Mouse (Mus musculus) urinary bladder, adult 18-20 months (tissue): ENCODE data around the gene Vangl2.

Experiments
- DNase-seq, 2 experiments: peaks; one replicate each; pipeline ENCODE4 v3.0.0; 2022; ENCODE audit warnings: low spot score in 2 of 2, mixed read lengths in 2 of 2

Vangl2 gene

GRCm38 (mm10) chr1:172028394-172029275 is at the start of gene Vangl2:
Gene Vangl2 (minus strand): TSS chr1:172028444.
- no peak for DNase-seq

GRCm38 (mm10) chr1:172077981-172078380 is 49.7 kb upstream of the Vangl2 start:
- DNase-seq = no peak

GRCm38 (mm10) chr1:172072604-172073003 is 44.4 kb upstream of the Vangl2 start:
- no peak for DNase-seq

GRCm38 (mm10) chr1:172071556-172071955 is 43.3 kb upstream of the Vangl2 start:
- DNase-seq = no peak

GRCm38 (mm10) chr1:172070227-172070626 is 42.0 kb upstream of the Vangl2 start:
- DNase-seq = no peak

- DNase-seq = no peak
These were observed 36.4 kb upstream of the Vangl2 start for GRCm38 (mm10) chr1:172064613-172065141.

GRCm38 (mm10) chr1:172063291-172064023 is 35.2 kb upstream of the Vangl2 start:
- DNase-seq = no peak

GRCm38 (mm10) chr1:172062101-172062500 is 33.9 kb upstream of the Vangl2 start:
- DNase-seq = no peak

GRCm38 (mm10) chr1:172061217-172061616 is 33.0 kb upstream of the Vangl2 start:
- no peak for DNase-seq

- no peak for DNase-seq
These were observed 32.4 kb upstream of the Vangl2 start for GRCm38 (mm10) chr1:172060659-172061058.

GRCm38 (mm10) chr1:172058874-172059273 is 30.6 kb upstream of the Vangl2 start:
- no peak for DNase-seq

- DNase-seq = no peak
These were observed 30.1 kb upstream of the Vangl2 start for GRCm38 (mm10) chr1:172058321-172058720.

- no peak for DNase-seq
These were observed 29.3 kb upstream of the Vangl2 start, which contains the start of gene Nhlh1 for GRCm38 (mm10) chr1:172057491-172057921. Gene Nhlh1 (minus strand): TSS chr1:172057573.

- no peak for DNase-seq
These were observed 28.0 kb upstream of the Vangl2 start for GRCm38 (mm10) chr1:172056251-172056650.

GRCm38 (mm10) chr1:172053541-172054440 is 25.5 kb upstream of the Vangl2 start:
- no peak for DNase-seq

GRCm38 (mm10) chr1:172052766-172053279 is 24.6 kb upstream of the Vangl2 start:
- DNase-seq = no peak

- DNase-seq = no peak
These were observed 21.0 kb upstream of the Vangl2 start for GRCm38 (mm10) chr1:172049131-172049782.

GRCm38 (mm10) chr1:172048241-172048734 is 20.0 kb upstream of the Vangl2 start:
- DNase-seq = no peak

GRCm38 (mm10) chr1:172046938-172047337 is 18.7 kb upstream of the Vangl2 start:
- DNase-seq = peak; percentile 24 to 30

- DNase-seq = no peak
These were observed 18.2 kb upstream of the Vangl2 start for GRCm38 (mm10) chr1:172046410-172046809.
